Mouse (Mus musculus) hindbrain, embryonic 13.5 days (tissue): ENCODE measurements around the gene Asnsd1. TPM values are rescaled to one million over a fixed set of nuclear protein-coding genes. Genes with fewer than 3 reads are reported as not detected.

Experiments
- ATAC-seq: fragments of 200-750 bp; cut with Nextera tagmentation; 2 replicates; pipeline ENCODE4 v1.8.0; 2017; ENCODE audit warnings: moderate TSS enrichment; ENCODE audit not compliant: low FRiP score
- H3K27ac ChIP-seq: fragments of 300-500 bp; sonication (generic); 2 replicates; pipeline ENCODE4 v1.5.1; 2015; ENCODE audit warnings: inconsistent platforms, mild to moderate bottlenecking, moderate library complexity
- H3K27me3 ChIP-seq: fragments of 300-500 bp; sonication (generic); 2 replicates; pipeline ENCODE4 v1.6.1; 2015; ENCODE audit warnings: mild to moderate bottlenecking, inconsistent platforms
- H3K36me3 ChIP-seq: fragments of 300-500 bp; sonication (generic); 2 replicates; pipeline ENCODE4 v1.6.1; 2015; ENCODE audit warnings: mild to moderate bottlenecking, inconsistent platforms
- H3K4me1 ChIP-seq: fragments of 300-500 bp; sonication (generic); replicated peaks from 2 replicates; pipeline ENCODE4 v1.6.1; 2015; ENCODE audit warnings: inconsistent platforms
- H3K4me2 ChIP-seq: fragments of 300-500 bp; sonication (generic); 2 replicates; pipeline ENCODE4 v1.6.1; 2015; ENCODE audit warnings: inconsistent platforms, mild to moderate bottlenecking, moderate library complexity
- H3K4me3 ChIP-seq: fragments of 300-500 bp; sonication (generic); 2 replicates; pipeline ENCODE4 v1.5.1; 2015; ENCODE audit warnings: mild to moderate bottlenecking, inconsistent platforms
- H3K9ac ChIP-seq: fragments of 300-500 bp; sonication (generic); 2 replicates; pipeline ENCODE4 v1.6.1; 2015; ENCODE audit warnings: mild to moderate bottlenecking, inconsistent platforms
- H3K9me3 ChIP-seq: fragments of 300-500 bp; sonication (generic); 2 replicates; pipeline ENCODE4 v1.6.1; 2016; ENCODE audit warnings: inconsistent platforms
- WGBS: fragments of 180-500 bp; shearing (Covaris S2); methylation state at CpG from one replicate; pipeline ENCODE4 v1.1.7; 2015; 5-methylcytosine and 5-hydroxymethylcytosine counted together
- polyA plus RNA-seq: library from polyadenylated mRNA; unstranded; fragments of >200 nt; fragmentation: Nextera tagmentation; extraction: Ambion mirVana; gene quantifications from 2 replicates; pipeline ENCODE4 v1.2.1, GENCODE M21; 2015

Asnsd1 gene
- polyA plus RNA-seq, 1 experiment from 2014 or later, result 64.4 TPM

GRCm38 (mm10) chr1:53324827-53325494, 27.6 kb downstream of the Asnsd1 start:
- Histone ChIP-seq H3K4me2 (no peak overlapping the region), H3K36me3 (peaks cover 28% of the 10 kb centered on the region), H3K9ac (no peak overlapping the region), H3K27me3 (no peaks in the 10 kb centered on the region), H3K9me3 (no peaks in the 10 kb centered on the region), H3K4me3 (no peak overlapping the region), H3K4me1 (no peaks in the 10 kb centered on the region), H3K27ac (no peak overlapping the region)
- 96% methylated on average over 5 of the region's 5 CpGs for WGBS
- ATAC-seq, result no peak

GRCm38 (mm10) chr1:53324277-53324676, 28.3 kb downstream of the Asnsd1 start:
- no peaks in the 10 kb centered on the region for H3K9me3 ChIP-seq
- 93% methylated on average over 1 of the region's 1 CpGs for WGBS

GRCm38 (mm10) chr1:53323254-53323653, 29.3 kb downstream of the Asnsd1 start:
- Histone ChIP-seq H3K27ac (no peak overlapping the region), H3K27me3 (no peaks in the 10 kb centered on the region), H3K9me3 (no peaks in the 10 kb centered on the region), H3K4me1 (no peaks in the 10 kb centered on the region), H3K4me2 (no peak overlapping the region), H3K4me3 (no peak overlapping the region), H3K36me3 (peaks cover 33% of the 10 kb centered on the region), H3K9ac (no peak overlapping the region)
- WGBS, result 96% methylated on average over 5 of the region's 5 CpGs
- ATAC-seq, result no peak

More at GRCm38 (mm10) chr1:53324277-53324676, 28.3 kb downstream of the Asnsd1 start:
- Histone ChIP-seq H3K27ac (no peak overlapping the region), H3K4me3 (no peak overlapping the region), H3K9ac (no peak overlapping the region), H3K36me3 (peaks cover 29% of the 10 kb centered on the region), H3K27me3 (no peaks in the 10 kb centered on the region), H3K4me1 (no peaks in the 10 kb centered on the region), H3K4me2 (no peak overlapping the region)
- no peak for ATAC-seq

GRCm38 (mm10) chr1:53321662-53322344, 30.7 kb downstream of the Asnsd1 start:
- Histone ChIP-seq H3K27ac (no peak overlapping the region), H3K36me3 (peaks cover 39% of the 10 kb centered on the region), H3K4me2 (no peak overlapping the region), H3K9me3 (no peaks in the 10 kb centered on the region), H3K27me3 (no peaks in the 10 kb centered on the region), H3K4me3 (no peak overlapping the region), H3K9ac (no peak overlapping the region), H3K4me1 (no peaks in the 10 kb centered on the region)
- ATAC-seq, result no peak
- WGBS, result 96% methylated on average over 4 of the region's 4 CpGs

- H3K4me3 ChIP-seq, result peak within 1 kb of the TSS; percentile 66
- peaks cover 17% of the 10 kb centered on the region for H3K36me3 ChIP-seq
- peak within 1 kb of the TSS; percentile 80 for H3K9ac ChIP-seq
- H3K4me1 ChIP-seq, result peaks cover 8% of the 10 kb centered on the region
- peak within 1 kb of the TSS; percentile 65 for H3K4me2 ChIP-seq
- ATAC-seq, result peak; percentile 99
- 3% methylated on average over 27 of the region's 27 CpGs for WGBS
- peak within 1 kb of the TSS; percentile 89 for H3K27ac ChIP-seq
- no peaks in the 10 kb centered on the region for H3K9me3 ChIP-seq
- H3K27me3 ChIP-seq, result no peaks in the 10 kb centered on the region
Measured at GRCm38 (mm10) chr1:53312989-53313967, 39.3 kb downstream of the Asnsd1 start, which contains the start of gene Osgepl1. Gene Osgepl1, plus strand, starts transcription at chr1:53313624.

GRCm38 (mm10) chr1:53300506-53300905, 52.0 kb downstream of the Asnsd1 start:
- no peak for ATAC-seq
- Histone ChIP-seq H3K36me3 (peaks cover 2% of the 10 kb centered on the region; the same call in 1 of the 2 replicates), H3K9me3 (no peaks in the 10 kb centered on the region), H3K4me3 (no peak overlapping the region), H3K4me2 (no peak overlapping the region), H3K27me3 (no peaks in the 10 kb centered on the region), H3K27ac (no peak overlapping the region), H3K4me1 (peaks cover 10% of the 10 kb centered on the region), H3K9ac (no peak overlapping the region)
- WGBS, result 88% methylated on average over 4 of the region's 4 CpGs

- Histone ChIP-seq H3K4me1 (peaks cover 10% of the 10 kb centered on the region), H3K27ac (peak within 1 kb of the TSS; percentile 89), H3K4me3 (peak within 1 kb of the TSS; percentile 77), H3K4me2 (peak within 1 kb of the TSS; percentile 66), H3K36me3 (peaks cover 2% of the 10 kb centered on the region; the same call in 1 of the 2 replicates), H3K9ac (peak within 1 kb of the TSS; percentile 77), H3K27me3 (no peaks in the 10 kb centered on the region), H3K9me3 (no peaks in the 10 kb centered on the region)
- ATAC-seq, result peak; percentile 100
- WGBS, result under 1% methylated on average over 65 of the region's 66 CpGs
Measured at GRCm38 (mm10) chr1:53296581-53297383, 55.8 kb downstream of the Asnsd1 start, which contains the start of the genes Pms1, Ormdl1 and Gm28778. Gene Pms1, minus strand, starts transcription at chr1:53297018. Gene Ormdl1, plus strand, starts transcription at chr1:53297095. Gene Gm28778, plus strand, starts transcription at chr1:53297111.

Other genes with a start within 250 kb of the Asnsd1 start
- gene 1700019A02Rik, start 165.1 kb downstream of the Asnsd1 start, polyA plus RNA-seq, result not detected in 2 replicates
- gene Pms1, start 55.7 kb downstream of the Asnsd1 start, polyA plus RNA-seq, result 11.1 and 12.2 TPM in 2 replicates
- gene Ormdl1, start 55.7 kb downstream of the Asnsd1 start, polyA plus RNA-seq, result 61.0 and 61.6 TPM in 2 replicates
- not detected in 2 replicates for gene Gm28778, start 55.6 kb downstream of the Asnsd1 start, polyA plus RNA-seq
- gene Osgepl1, start 39.1 kb downstream of the Asnsd1 start, polyA plus RNA-seq, result 20.7 and 21.4 TPM in 2 replicates
- gene Asdurf, start 133 bp downstream of the Asnsd1 start, polyA plus RNA-seq, result 4.8 and 14.4 TPM in 2 replicates
- 1.8 and 1.9 TPM in 2 replicates for gene Gm28551, start 85 bp downstream of the Asnsd1 start, polyA plus RNA-seq